Mouse (Mus musculus) myocyte (in vitro differentiated cells): ENCODE results near the gene Fam110a.
"Not testable (repeated sequence)": the region's sequence is repeated elsewhere in the genome, so short reads cannot be mapped to it uniquely, and the experiment has no call there.

Source experiments
- CEBPB ChIP-seq: IDR thresholded peaks from 2 replicates; pipeline ENCODE4 v1.6.1; 2011; ENCODE audit warnings: mild to moderate bottlenecking, moderate library complexity; ENCODE audit not compliant: poor library complexity, insufficient read depth, severe bottlenecking
- E2F4 ChIP-seq: IDR thresholded peaks from one replicate; pipeline ENCODE4 v1.6.1; 2011; ENCODE audit warnings: mild to moderate bottlenecking, control low read depth, moderate library complexity; ENCODE audit not compliant: insufficient read depth
- MAX ChIP-seq: IDR thresholded peaks from one replicate; pipeline ENCODE4 v1.6.1; 2011; ENCODE audit warnings: low read depth, mild to moderate bottlenecking, control low read depth
- MYOD1 ChIP-seq, 3 experiments: IDR thresholded peaks; one replicate each; pipeline ENCODE4 v1.6.1; 2011; ENCODE audit warnings: control low read depth in 2 of 3, low read depth in 2 of 3, mild to moderate bottlenecking in 2 of 3, moderate library complexity in 1 of 3; ENCODE audit not compliant: insufficient read length in 2 of 3, control insufficient read depth in 1 of 3
- MYOG ChIP-seq, 3 experiments: IDR thresholded peaks; one replicate each; pipeline ENCODE4 v1.6.1; 2011; ENCODE audit warnings: control low read depth in 2 of 3, low read depth in 2 of 3, mild to moderate bottlenecking in 2 of 3; ENCODE audit not compliant: insufficient read length in 2 of 3, control insufficient read depth in 1 of 3, insufficient read depth in 1 of 3
- POLR2A ChIP-seq: IDR thresholded peaks from one replicate; pipeline ENCODE4 v1.6.1; 2011; ENCODE audit warnings: low read depth, mild to moderate bottlenecking, control low read depth, moderate library complexity; ENCODE audit not compliant: insufficient read length
- POLR2AphosphoS2 ChIP-seq: IDR thresholded peaks from one replicate; pipeline ENCODE4 v1.6.1; 2011; ENCODE audit warnings: low read depth, control low read depth; ENCODE audit not compliant: insufficient read length
- SRF ChIP-seq: IDR thresholded peaks from one replicate; pipeline ENCODE4 v1.6.1; 2011; ENCODE audit warnings: low read depth; ENCODE audit not compliant: control insufficient read depth, insufficient read length
- TCF12 ChIP-seq: IDR thresholded peaks from one replicate; pipeline ENCODE4 v1.6.1; 2011; ENCODE audit warnings: mild to moderate bottlenecking, control low read depth; ENCODE audit not compliant: poor library complexity, insufficient read depth, severe bottlenecking
- TCF3 ChIP-seq: IDR thresholded peaks from one replicate; pipeline ENCODE4 v1.6.1; 2011; ENCODE audit warnings: low read depth, control low read depth; ENCODE audit not compliant: insufficient read length
- USF1 ChIP-seq: IDR thresholded peaks from one replicate; pipeline ENCODE4 v1.6.1; 2011; ENCODE audit warnings: low read depth, mild to moderate bottlenecking, control low read depth, moderate library complexity

GRCm38 (mm10) chr2:151997190-151997575 is 17.2 kb upstream of the Fam110a start:
- TF ChIP-seq POLR2A; POLR2AphosphoS2; USF1; MYOD1 (IDR thresholded peaks at IDR 0.05; ENCODE audit: control insufficient read depth in 1 of 3, insufficient read length in 2 of 3, low read depth in 2 of 3); TCF12; MAX; E2F4; MYOG (IDR thresholded peaks at IDR 0.05; ENCODE audit: control insufficient read depth in 1 of 3, insufficient read depth in 1 of 3, insufficient read length in 2 of 3, low read depth in 2 of 3); TCF3; CEBPB; SRF: not testable (repeated sequence)
